In the genomic region with DNA sequence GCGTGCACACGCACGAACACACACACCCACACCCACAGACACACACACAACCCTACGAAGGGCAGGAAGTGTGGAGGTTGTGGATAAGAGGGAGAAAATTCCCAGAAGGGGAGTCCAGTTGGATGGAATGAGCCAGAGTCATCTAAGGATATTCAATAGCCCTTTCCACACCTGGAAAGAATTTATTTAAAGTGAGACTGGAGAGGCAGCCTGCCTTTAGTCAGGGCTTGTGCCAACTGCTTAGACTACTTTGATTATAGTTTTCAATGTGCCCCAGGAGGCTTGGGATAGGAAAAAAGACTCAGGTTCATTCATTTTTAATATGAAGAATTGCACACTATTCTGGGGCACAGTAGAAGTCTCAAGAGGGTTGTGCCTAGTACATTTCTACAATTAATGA, we compare ENCODE assay signal across 32 mouse cellular contexts.
A peak's percentile ranks its signal among the peaks of the same experiment; 100 is the strongest.
DNase-seq lines count a peak whose midpoint lies in the region; ATAC-seq and TF ChIP-seq lines count a peak whose summit lies in the region.
"Had no signal": no experiment of that assay in that cellular context is flagged by ENCODE, and none has a peak within 500 bp of the region (broad histone marks: within the 10 kb centered on the region; RNA-seq: fewer than 3 reads in every experiment).

No protein-coding gene starts in this region.

- no peaks in the 10 kb centered on the region for H3K36me3 ChIP-seq in embryonic facial prominence, embryonic 11.5 days (replicated peaks; ENCODE audit: control insufficient read depth, insufficient read depth, low read depth, low read length)
- H3K36me3 ChIP-seq in embryonic facial prominence, embryonic 10.5 days (replicated peaks): peaks cover 32% of the 10 kb centered on the region
- H3K36me3 ChIP-seq in midbrain, embryonic 11.5 days (ENCODE audit: control insufficient read depth, insufficient read depth, low read length): no peaks in the 10 kb centered on the region
- H3K36me3 ChIP-seq in midbrain, embryonic 15.5 days (replicated peaks): no peaks in the 10 kb centered on the region
- H3K36me3 ChIP-seq in embryonic facial prominence, embryonic 15.5 days: 0 out of 2 replicates have a peak, but pooled peaks cover 3% of the 10 kb centered on the region
- H3K36me3 ChIP-seq: hindbrain, embryonic 15.5 days; midbrain, embryonic 12.5 days had no signal

- ATAC-seq in embryonic facial prominence, embryonic 11.5 days (replicated peaks; ENCODE audit: insufficient number of reproducible peaks, low FRiP score, low TSS enrichment, low read depth): no peak
- ATAC-seq in midbrain, embryonic 11.5 days (ENCODE audit: low FRiP score): no peak
- no peak for ATAC-seq in midbrain, embryonic 15.5 days (replicated peaks)
- no peak; the same call in 1 of the 2 replicates for ATAC-seq in embryonic facial prominence, embryonic 15.5 days (ENCODE audit: insufficient number of reproducible peaks, low FRiP score, low TSS enrichment, low read depth)
- ATAC-seq: forebrain, embryonic 16.5 days; inflammation-experienced regulatory T-cells, adult 6 months; liver, embryonic 12.5 days; liver, postnatal 0 days; Patski had no signal

- DNase-seq in embryonic facial prominence, embryonic 11.5 days (ENCODE audit: low spot score): peak; percentile 66
- DNase-seq in embryonic facial prominence, embryonic 10.5 days (ENCODE audit: low spot score): no peak
- peak; percentile 62 for DNase-seq in midbrain, embryonic 11.5 days (ENCODE audit: low spot score, missing footprints)
- no peak for DNase-seq in embryo, embryonic 11 days
- DNase-seq: adrenal gland, postnatal 25 days; cerebellum, adult 18-20 months; cerebellum, postnatal 14 days; gastrocnemius, postnatal 10 days; heart, postnatal 14 days; kidney, adult 11 months; kidney, postnatal 14 days; left cerebral cortex, postnatal 4 days; liver, postnatal 0 days; lung, postnatal 36 days; right cerebral cortex, postnatal 4 days; thymus, adult 2 months; thymus, postnatal 36 days had no signal

- no peaks in the 10 kb centered on the region for H3K27me3 ChIP-seq in embryonic facial prominence, embryonic 11.5 days (ENCODE audit: control insufficient read depth, insufficient read depth, low read length)
- no peaks in the 10 kb centered on the region for H3K27me3 ChIP-seq in embryonic facial prominence, embryonic 10.5 days (replicated peaks; ENCODE audit: low read depth, poor library complexity, severe bottlenecking)
- no peaks in the 10 kb centered on the region for H3K27me3 ChIP-seq in midbrain, embryonic 11.5 days (ENCODE audit: control insufficient read depth, insufficient read depth, low read length)
- H3K27me3 ChIP-seq in midbrain, embryonic 15.5 days (replicated peaks): no peaks in the 10 kb centered on the region
- no peaks in the 10 kb centered on the region for H3K27me3 ChIP-seq in embryonic facial prominence, embryonic 15.5 days
- H3K27me3 ChIP-seq: embryonic facial prominence, embryonic 13.5 days; hindbrain, embryonic 15.5 days; liver, embryonic 12.5 days; midbrain, embryonic 12.5 days; neural tube, embryonic 12.5 days; Patski had no signal

- H3K4me2 ChIP-seq in embryonic facial prominence, embryonic 11.5 days (ENCODE audit: low read depth, low read length): no peak overlapping the region
- H3K4me2 ChIP-seq in midbrain, embryonic 11.5 days: no peak overlapping the region
- no peak overlapping the region for H3K4me2 ChIP-seq in midbrain, embryonic 15.5 days
- H3K4me2 ChIP-seq in embryonic facial prominence, embryonic 15.5 days (replicated peaks): no peak overlapping the region
- H3K4me2 ChIP-seq: embryonic facial prominence, embryonic 13.5 days; hindbrain, embryonic 15.5 days; liver, embryonic 12.5 days; midbrain, embryonic 12.5 days; neural tube, embryonic 12.5 days had no signal

- no peaks in the 10 kb centered on the region; the same call in 1 of the 2 replicates for H3K4me1 ChIP-seq in embryonic facial prominence, embryonic 11.5 days (ENCODE audit: control insufficient read depth, insufficient read depth, low read length)
- peaks cover 12% of the 10 kb centered on the region for H3K4me1 ChIP-seq in embryonic facial prominence, embryonic 10.5 days
- no peaks in the 10 kb centered on the region for H3K4me1 ChIP-seq in midbrain, embryonic 11.5 days (ENCODE audit: control insufficient read depth, insufficient read depth, low read length)
- no peaks in the 10 kb centered on the region for H3K4me1 ChIP-seq in midbrain, embryonic 15.5 days
- H3K4me1 ChIP-seq in embryonic facial prominence, embryonic 15.5 days: peaks cover 18% of the 10 kb centered on the region; the same call in 1 of the 2 replicates
- peaks cover 15% of the 10 kb centered on the region for H3K4me1 ChIP-seq in olfactory bulb, adult 2 months (ENCODE audit: control insufficient read depth, insufficient read depth, low read length)
- H3K4me1 ChIP-seq: hindbrain, embryonic 10.5 days; hindbrain, embryonic 15.5 days; midbrain, embryonic 12.5 days; neural tube, embryonic 12.5 days had no signal

- peak overlapping the region; percentile 20; the same call in 1 of the 2 replicates for H3K27ac ChIP-seq in embryonic facial prominence, embryonic 11.5 days (replicated peaks; ENCODE audit: low read depth, low read length)
- H3K27ac ChIP-seq in embryonic facial prominence, embryonic 10.5 days (replicated peaks): no peak overlapping the region
- H3K27ac ChIP-seq in midbrain, embryonic 11.5 days (ENCODE audit: low read depth, low read length): no peak overlapping the region
- H3K27ac ChIP-seq in midbrain, embryonic 15.5 days: no peak overlapping the region
- H3K27ac ChIP-seq in embryonic facial prominence, embryonic 15.5 days (replicated peaks): 0 out of 2 replicates have a peak overlapping the region, but pooled peaks have one; percentile 1
- H3K27ac ChIP-seq in olfactory bulb, adult 2 months (ENCODE audit: insufficient read depth, low read depth, low read length): peak overlapping the region; percentile 14; the same call in 1 of the 2 replicates
- H3K27ac ChIP-seq: hindbrain, embryonic 10.5 days; hindbrain, embryonic 15.5 days; liver, embryonic 12.5 days; midbrain, embryonic 12.5 days; neural tube, embryonic 12.5 days; stomach, postnatal 0 days had no signal

- no peak for TF ChIP-seq POLR2A in olfactory bulb, adult 2 months (IDR thresholded peaks at IDR 0.05; ENCODE audit: insufficient read depth, low read depth, low read length)

- H3K9ac ChIP-seq in embryonic facial prominence, embryonic 11.5 days (replicated peaks; ENCODE audit: low read length): no peak overlapping the region
- no peak overlapping the region for H3K9ac ChIP-seq in midbrain, embryonic 11.5 days (ENCODE audit: low read length)
- no peak overlapping the region for H3K9ac ChIP-seq in midbrain, embryonic 15.5 days
- H3K9ac ChIP-seq in embryonic facial prominence, embryonic 15.5 days: no peak overlapping the region
- H3K9ac ChIP-seq: embryonic facial prominence, embryonic 13.5 days; hindbrain, embryonic 15.5 days; liver, embryonic 12.5 days; liver, postnatal 0 days; midbrain, embryonic 12.5 days; neural tube, embryonic 12.5 days had no signal

- 69% methylated on average over 4 of the region's 4 CpGs for WGBS in embryonic facial prominence, embryonic 11.5 days
- 80% methylated on average over 4 of the region's 4 CpGs for WGBS in embryonic facial prominence, embryonic 10.5 days
- WGBS in midbrain, embryonic 11.5 days: 88% methylated on average over 4 of the region's 4 CpGs
- 86% methylated on average over 4 of the region's 4 CpGs for WGBS in midbrain, embryonic 15.5 days
- 39% methylated on average over 4 of the region's 4 CpGs for WGBS in embryonic facial prominence, embryonic 15.5 days
- 54% methylated on average over 4 of the region's 4 CpGs for WGBS in olfactory bulb, adult 2 months

- TF ChIP-seq CTCF in olfactory bulb, adult 2 months (IDR thresholded peaks at IDR 0.05; ENCODE audit: insufficient read depth, low read depth, low read length): no peak

- no peaks in the 10 kb centered on the region for H3K9me3 ChIP-seq in embryonic facial prominence, embryonic 11.5 days (replicated peaks; ENCODE audit: control insufficient read depth, low read length)
- no peaks in the 10 kb centered on the region for H3K9me3 ChIP-seq in embryonic facial prominence, embryonic 10.5 days
- H3K9me3 ChIP-seq in midbrain, embryonic 11.5 days (ENCODE audit: control insufficient read depth, low read length): no peaks in the 10 kb centered on the region
- H3K9me3 ChIP-seq in midbrain, embryonic 15.5 days: no peaks in the 10 kb centered on the region
- H3K9me3 ChIP-seq in embryonic facial prominence, embryonic 15.5 days (replicated peaks): no peaks in the 10 kb centered on the region
- H3K9me3 ChIP-seq: embryonic facial prominence, embryonic 13.5 days; G1E; hindbrain, embryonic 10.5 days; hindbrain, embryonic 15.5 days; liver, embryonic 12.5 days; midbrain, embryonic 12.5 days; neural tube, embryonic 12.5 days had no signal

- no peak overlapping the region for H3K4me3 ChIP-seq in embryonic facial prominence, embryonic 11.5 days (ENCODE audit: low read depth, low read length)
- H3K4me3 ChIP-seq in embryonic facial prominence, embryonic 10.5 days: no peak overlapping the region
- H3K4me3 ChIP-seq in midbrain, embryonic 11.5 days (ENCODE audit: low read depth, low read length): no peak overlapping the region
- no peak overlapping the region for H3K4me3 ChIP-seq in midbrain, embryonic 15.5 days
- H3K4me3 ChIP-seq in embryonic facial prominence, embryonic 15.5 days (replicated peaks): no peak overlapping the region
- no peak overlapping the region for H3K4me3 ChIP-seq in olfactory bulb, adult 2 months (ENCODE audit: insufficient read depth, low read depth, low read length)
- H3K4me3 ChIP-seq: embryonic facial prominence, embryonic 13.5 days; hindbrain, embryonic 10.5 days; hindbrain, embryonic 15.5 days; liver, embryonic 12.5 days; midbrain, embryonic 12.5 days; myocyte; neural tube, embryonic 12.5 days had no signal

Comparison
In these comparisons a context has a peak if more than half of its experiments do, and no peak if none do; other contexts are left out.
1. DNase-seq: peak in embryonic facial prominence, embryonic 11.5 days (single experiment) and midbrain, embryonic 11.5 days (single experiment); none in embryonic facial prominence, embryonic 10.5 days (single experiment) and embryo, embryonic 11 days (single experiment).
2. H3K27ac ChIP-seq: peak in embryonic facial prominence, embryonic 11.5 days (single experiment), embryonic facial prominence, embryonic 15.5 days (single experiment) and olfactory bulb, adult 2 months (single experiment); none in embryonic facial prominence, embryonic 10.5 days (single experiment), midbrain, embryonic 11.5 days (single experiment) and midbrain, embryonic 15.5 days (single experiment).